Mouse (Mus musculus) myocyte (in vitro differentiated cells): Measurements from ENCODE around the gene Galntl5.

ENCODE experiments used
- CEBPB ChIP-seq: IDR thresholded peaks from 2 replicates; pipeline ENCODE4 v1.6.1; 2011; ENCODE audit warnings: mild to moderate bottlenecking, moderate library complexity; ENCODE audit not compliant: poor library complexity, insufficient read depth, severe bottlenecking
- POLR2A ChIP-seq: IDR thresholded peaks from one replicate; pipeline ENCODE4 v1.6.1; 2011; ENCODE audit warnings: low read depth, mild to moderate bottlenecking, control low read depth, moderate library complexity; ENCODE audit not compliant: insufficient read length
- TCF12 ChIP-seq: IDR thresholded peaks from one replicate; pipeline ENCODE4 v1.6.1; 2011; ENCODE audit warnings: mild to moderate bottlenecking, control low read depth; ENCODE audit not compliant: poor library complexity, insufficient read depth, severe bottlenecking
- USF1 ChIP-seq: IDR thresholded peaks from one replicate; pipeline ENCODE4 v1.6.1; 2011; ENCODE audit warnings: low read depth, mild to moderate bottlenecking, control low read depth, moderate library complexity

- TF ChIP-seq USF1, result no peak
- TF ChIP-seq POLR2A, result no peak
- no peak for TF ChIP-seq CEBPB
- TF ChIP-seq TCF12, result no peak
Observed at GRCm38 (mm10) chr5:25268258-25268888, 87.1 kb downstream of the Galntl5 start.
